Mouse (Mus musculus) ES-Bruce4 (cell line): ENCODE measurements at regions not wholly inside any gene's neighbourhood (a gene's known extent, or its start where the extent isn't known, plus 50 kb on each side); places are given as distances from the start of the nearest gene placed in this dataset.

Source experiments
- CTCF ChIP-seq: IDR thresholded peaks from one replicate; pipeline ENCODE4 v1.8.1; 2011; ENCODE audit warnings: low read depth, low read length
- POLR2A ChIP-seq: IDR thresholded peaks from one replicate; pipeline ENCODE4 v1.8.1; 2011; ENCODE audit warnings: low read length; ENCODE audit not compliant: insufficient read depth

DNA sequence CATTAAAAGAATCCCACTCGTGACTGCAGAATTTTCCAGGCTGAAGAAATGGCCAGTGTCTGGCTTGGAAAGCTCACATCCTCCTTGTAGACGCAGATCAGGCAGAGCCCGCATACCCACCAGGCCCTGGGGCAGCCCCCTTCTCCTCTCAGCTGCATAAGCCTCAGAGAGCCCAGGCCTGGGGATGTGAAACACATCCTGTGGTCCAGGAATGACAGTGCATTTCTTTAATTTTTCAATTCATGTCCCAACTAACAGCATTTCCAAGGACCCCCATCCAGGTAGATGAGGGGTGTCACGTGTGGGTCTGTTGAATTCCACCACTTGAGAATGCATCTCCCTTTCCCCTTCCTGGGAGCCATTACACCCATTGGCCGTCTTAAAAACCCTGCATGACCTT is 68.6 kb upstream of the Ppp2r5c start:
- TF ChIP-seq CTCF (no peak), POLR2A (no peak)
